Mouse (Mus musculus): Measurements from ENCODE around the gene Spdye4a.
"Not testable (repeated sequence)": the region's sequence is repeated elsewhere in the genome, so short reads cannot be mapped to it uniquely, and the experiment has no call there.

Spdye4a gene

GRCm38 (mm10) chr5:143235028-143235693, 8.5 kb upstream of the Spdye4a start, which contains the start of gene Zfp12:
Gene Zfp12 (plus strand): TSS chr5:143235163.
- in situ Hi-C loops (cut with MboI, MseI): no loop called here

DNA sequence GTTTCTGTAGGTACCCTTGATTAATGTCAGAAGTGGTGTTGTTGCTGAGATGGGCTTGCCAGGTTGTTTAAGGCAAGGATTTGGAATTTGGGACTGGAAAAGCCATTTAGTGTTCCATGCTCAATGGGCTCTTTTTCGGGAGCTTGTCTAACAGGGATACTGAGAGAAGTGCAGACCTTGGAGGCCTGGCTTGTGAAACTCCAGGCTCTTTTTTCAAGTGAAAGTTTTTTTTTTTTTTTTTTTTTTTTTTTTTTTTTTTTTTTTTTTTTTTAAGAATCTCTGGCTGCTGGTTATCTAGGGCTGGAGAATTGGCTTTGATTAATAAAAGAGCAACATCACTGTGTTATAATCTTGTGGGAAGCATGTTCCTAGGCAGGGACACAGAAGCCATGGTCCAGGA, 4.4 kb downstream of the Spdye4a start:
- in situ Hi-C loops (cut with MboI, MseI): no loop called here

GRCm38 (mm10) chr5:143220996-143221395, 5.7 kb downstream of the Spdye4a start:
- in situ Hi-C loops (cut with MboI, MseI): no loop called here

DNA sequence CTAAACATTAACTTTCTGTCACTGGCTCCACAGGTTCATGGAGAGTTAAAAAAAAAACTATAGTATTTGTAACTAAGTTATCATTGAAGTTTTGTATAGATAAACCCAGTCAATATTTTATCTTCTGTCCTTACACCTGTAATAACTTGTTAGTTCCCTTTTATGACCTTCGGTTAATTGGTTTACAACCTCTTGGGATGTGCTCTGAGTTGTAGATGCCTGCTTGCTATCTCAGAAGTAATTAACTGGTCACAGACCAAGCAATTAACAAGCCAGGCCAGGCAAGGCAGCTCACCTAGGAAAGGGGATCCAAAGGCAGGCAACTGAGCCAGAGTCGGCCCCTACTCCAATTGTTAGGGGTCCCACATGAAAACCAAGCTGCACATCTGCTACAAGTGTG, 12.9 kb downstream of the Spdye4a start:
- in situ Hi-C loops (cut with MboI, MseI): no loop called here

- in situ Hi-C loops (cut with MboI, MseI): no loop called here
Measured at GRCm38 (mm10) chr5:143205015-143205414, 21.7 kb downstream of the Spdye4a start.

- in situ Hi-C loops (cut with MboI, MseI): no loop called here
Measured at GRCm38 (mm10) chr5:143196506-143196905, 30.2 kb downstream of the Spdye4a start.

DNA sequence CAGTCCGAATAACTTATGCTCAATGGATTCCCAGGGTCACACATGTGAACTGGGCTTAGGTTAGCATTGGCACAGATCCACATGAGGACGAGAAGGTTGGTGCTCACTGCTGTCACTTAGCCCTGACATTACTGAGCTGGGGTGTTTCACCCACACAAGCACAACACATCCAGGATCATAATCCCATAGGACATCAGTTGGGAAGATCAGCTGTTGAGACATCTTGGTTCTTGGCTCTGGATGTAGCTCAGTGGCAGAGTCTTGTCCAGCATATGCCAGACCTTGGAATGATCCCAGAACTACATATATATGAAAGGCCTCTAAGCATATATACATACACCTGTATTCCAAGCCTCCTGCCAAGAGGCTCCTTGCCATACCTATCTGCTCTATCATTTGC, 31.5 kb downstream of the Spdye4a start:
- in situ Hi-C loops (cut with MboI, MseI): no loop called here

DNA sequence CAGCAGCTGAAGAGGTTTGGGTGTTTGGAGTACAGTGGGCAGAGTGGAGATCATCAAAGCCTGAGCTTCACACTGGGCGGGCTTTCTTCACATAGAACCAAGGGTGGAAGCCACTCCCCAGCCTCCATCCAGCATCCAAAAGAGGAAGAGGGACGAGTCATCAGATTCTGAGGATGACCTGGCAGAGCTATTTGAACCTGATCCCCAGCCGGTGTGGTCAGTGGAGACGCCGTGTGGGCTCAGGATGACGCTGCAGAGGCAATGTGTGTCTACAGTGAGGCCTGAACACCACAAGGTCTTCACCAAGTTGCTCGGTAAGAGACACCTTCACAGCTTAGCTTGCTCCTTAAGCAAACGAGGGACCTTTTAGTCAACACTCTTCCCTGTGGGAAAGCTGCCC, 31.9 kb downstream of the Spdye4a start:
- in situ Hi-C loops (cut with MboI, MseI): not testable (repeated sequence)

DNA sequence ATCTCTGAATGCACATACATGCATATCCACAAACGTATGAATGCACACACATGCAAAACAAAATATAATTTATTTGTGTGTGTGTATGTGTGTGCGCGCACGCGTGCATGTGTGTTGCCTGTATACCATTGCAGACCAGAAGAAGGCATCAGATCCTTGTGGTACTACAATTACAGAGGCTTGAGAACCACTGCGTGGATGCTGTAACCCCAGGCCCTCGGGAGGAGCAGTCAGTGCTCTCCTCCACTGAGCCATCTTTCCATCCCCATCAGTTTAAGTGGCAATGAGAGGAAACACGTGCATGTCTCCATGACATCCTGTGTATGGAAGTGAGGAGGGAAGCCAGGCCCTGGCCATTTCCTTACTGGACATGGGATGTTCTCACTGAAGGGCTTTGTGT, 33.9 kb downstream of the Spdye4a start:
- in situ Hi-C loops (cut with MboI, MseI): no loop called here

DNA sequence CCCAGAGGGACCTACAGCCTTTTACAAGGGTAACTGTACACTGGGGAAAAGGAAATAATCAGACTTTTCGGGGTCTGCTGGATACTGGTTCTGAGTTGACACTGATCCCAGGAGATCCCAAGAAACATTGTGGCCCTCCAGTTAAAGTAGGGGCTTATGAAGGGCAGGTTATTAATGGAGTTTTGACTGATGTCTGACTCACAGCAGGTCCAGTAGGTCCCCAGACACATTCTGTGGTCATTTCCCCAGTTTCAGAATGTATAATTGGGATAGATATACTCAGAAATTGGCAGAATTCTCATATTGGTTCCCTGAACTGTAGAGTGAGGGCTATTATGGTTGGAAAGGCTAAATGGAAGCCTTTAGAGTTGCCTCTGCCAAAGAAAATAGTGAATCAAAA, 38.7 kb downstream of the Spdye4a start:
- in situ Hi-C loops (cut with MboI, MseI): not testable (repeated sequence)

DNA sequence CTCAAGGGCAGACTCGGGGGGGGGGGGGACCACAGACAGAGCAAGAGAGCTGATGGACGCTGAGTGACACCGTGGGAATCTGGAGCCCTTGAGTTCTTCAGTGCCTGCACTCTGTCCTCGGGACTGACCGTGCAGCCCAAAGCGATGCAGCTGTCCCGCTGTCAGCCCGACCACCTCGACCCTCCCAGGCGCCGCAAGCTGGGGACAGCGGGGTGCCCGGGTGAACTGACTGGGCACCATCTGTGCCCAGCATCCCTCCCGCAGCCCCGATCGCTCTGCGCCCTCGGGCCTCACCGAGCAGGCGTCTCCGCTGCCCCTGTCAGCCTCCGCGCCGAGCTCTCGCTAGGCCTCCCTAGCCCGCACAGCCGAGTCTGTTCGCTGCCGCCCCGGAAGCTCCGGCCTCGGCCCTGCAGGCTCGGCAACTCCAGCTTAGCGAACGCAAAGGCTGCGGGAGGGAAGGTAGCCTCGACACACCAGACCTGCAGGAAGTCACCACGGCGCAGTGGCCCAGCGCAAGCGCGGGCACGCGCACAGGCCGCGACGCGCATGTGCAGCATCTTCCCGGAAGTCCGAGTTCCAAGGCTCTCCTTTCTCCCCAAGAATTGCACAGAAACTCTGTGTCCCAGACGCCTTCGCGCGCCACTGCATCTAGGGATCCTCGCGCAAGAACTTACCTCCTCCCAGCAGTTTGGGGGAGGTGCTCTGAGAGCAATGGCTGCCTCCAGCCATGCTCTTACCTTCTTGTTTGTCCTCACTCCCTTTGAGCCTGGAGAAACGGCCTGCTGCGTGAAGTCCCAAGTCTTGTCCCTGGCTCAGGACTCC, 46.2 kb downstream of the Spdye4a start, which contains the start of the genes Rbak and Spdye4b:
Gene Rbak (minus strand): TSS at position 521 of the 822 bp plus-strand sequence.
Gene Spdye4b (plus strand): TSS at position 763 of the 822 bp plus-strand sequence.
- in situ Hi-C loops (cut with MboI, MseI): no loop called here

- in situ Hi-C loops (cut with MboI, MseI): loop anchor here (10.0 kb wide), 1 partner anchor 116 kb away; the partner anchor contains the start of gene Zfp853
Measured at GRCm38 (mm10) chr5:143179179-143179578, 47.5 kb downstream of the Spdye4a start.

GRCm38 (mm10) chr5:143177541-143178200, 49.0 kb downstream of the Spdye4a start:
- in situ Hi-C loops (cut with MboI, MseI): loop anchor here (10.0 kb wide), 1 partner anchor 117 kb away; the partner anchor contains the start of gene Zfp853

- in situ Hi-C loops (cut with MboI, MseI): loop anchor here (10.0 kb wide), 1 partner anchor 119 kb away; the partner anchor contains the start of gene Zfp853
Measured at GRCm38 (mm10) chr5:143175970-143176369, 50.7 kb downstream of the Spdye4a start.
